15 mouse cellular contexts compared by ENCODE assay signal in genomic region chr2:34915103-34915502, GRCm38 (mm10). TPM values are rescaled to one million over a fixed set of nuclear protein-coding genes. Genes with fewer than 3 reads are reported as not detected.
A peak's percentile ranks its signal among the peaks of the same experiment; 100 is the strongest.
DNase-seq lines count a peak whose midpoint lies in the region; ATAC-seq and TF ChIP-seq lines count a peak whose summit lies in the region.
"Had no signal": no experiment of that assay in that cellular context is flagged by ENCODE, and none has a peak within 500 bp of the region (broad histone marks: within the 10 kb centered on the region; RNA-seq: fewer than 3 reads in every experiment).

No protein-coding gene starts in this region.

- H3K27me3 ChIP-seq in heart, embryonic 11.5 days (ENCODE audit: control insufficient read depth, insufficient read depth, low read length): peaks cover 19% of the 10 kb centered on the region
- peaks cover 11% of the 10 kb centered on the region for H3K27me3 ChIP-seq in kidney, embryonic 15.5 days
- peaks cover 62% of the 10 kb centered on the region for H3K27me3 ChIP-seq in E14TG2a.4 (ENCODE audit: insufficient read depth, low read length)
- H3K27me3 ChIP-seq in intestine, embryonic 15.5 days (replicated peaks): no peaks in the 10 kb centered on the region

- H3K9ac ChIP-seq in heart, embryonic 11.5 days (ENCODE audit: low read depth, low read length): no peak overlapping the region
- H3K9ac ChIP-seq in kidney, embryonic 15.5 days: no peak overlapping the region
- H3K9ac ChIP-seq in intestine, embryonic 15.5 days: no peak overlapping the region
- H3K9ac ChIP-seq: midbrain, embryonic 13.5 days had no signal

- intact Hi-C loops in heart, postnatal 25 days (cut with DNase I): no loop called here

- no peaks in the 10 kb centered on the region for H3K36me3 ChIP-seq in heart, embryonic 11.5 days (ENCODE audit: control insufficient read depth, insufficient read depth, low read length)
- peaks cover under 1% of the 10 kb centered on the region; the same call in 1 of the 2 replicates for H3K36me3 ChIP-seq in kidney, embryonic 15.5 days
- peaks cover 9% of the 10 kb centered on the region; the same call in 1 of the 2 replicates for H3K36me3 ChIP-seq in E14TG2a.4 (ENCODE audit: insufficient read depth, low read length)
- no peaks in the 10 kb centered on the region for H3K36me3 ChIP-seq in intestine, embryonic 15.5 days
- H3K36me3 ChIP-seq: midbrain, embryonic 13.5 days had no signal

- H3K4me2 ChIP-seq in heart, embryonic 11.5 days: no peak overlapping the region; the same call in 1 of the 2 replicates
- peak overlapping the region; percentile 93 for H3K4me2 ChIP-seq in kidney, embryonic 15.5 days
- peak overlapping the region; percentile 88 for H3K4me2 ChIP-seq in intestine, embryonic 15.5 days (replicated peaks)

- H3K4me1 ChIP-seq in heart, embryonic 11.5 days (ENCODE audit: control insufficient read depth, insufficient read depth, low read length): peaks cover 9% of the 10 kb centered on the region
- H3K4me1 ChIP-seq in kidney, embryonic 15.5 days: peaks cover 31% of the 10 kb centered on the region
- peaks cover 35% of the 10 kb centered on the region for H3K4me1 ChIP-seq in E14TG2a.4 (replicated peaks; ENCODE audit: low read depth, low read length)
- 0 out of 2 replicates have a peak, but pooled peaks cover 9% of the 10 kb centered on the region for H3K4me1 ChIP-seq in intestine, embryonic 15.5 days (replicated peaks)

- no peak overlapping the region for H3K4me3 ChIP-seq in heart, embryonic 11.5 days (ENCODE audit: low read depth, low read length)
- peak overlapping the region; percentile 62; the same call in 1 of the 2 replicates for H3K4me3 ChIP-seq in kidney, embryonic 15.5 days (replicated peaks)
- peak overlapping the region; percentile 82; the same call in 1 of the 2 replicates for H3K4me3 ChIP-seq in E14TG2a.4 (replicated peaks; ENCODE audit: low read length)
- H3K4me3 ChIP-seq in intestine, embryonic 15.5 days (replicated peaks): no peak overlapping the region

- H3K9me3 ChIP-seq in heart, embryonic 11.5 days (replicated peaks; ENCODE audit: control insufficient read depth, low read length): no peaks in the 10 kb centered on the region
- H3K9me3 ChIP-seq in kidney, embryonic 15.5 days (replicated peaks): no peaks in the 10 kb centered on the region
- no peaks in the 10 kb centered on the region for H3K9me3 ChIP-seq in E14TG2a.4 (ENCODE audit: low read length)
- no peaks in the 10 kb centered on the region for H3K9me3 ChIP-seq in intestine, embryonic 15.5 days
- H3K9me3 ChIP-seq: midbrain, embryonic 13.5 days had no signal

- 0 out of 2 replicates have a peak, but pooled peaks have one; percentile 4 for TF ChIP-seq CTCF in E14TG2a.4 (conservative IDR thresholded peaks at IDR 0.05; ENCODE audit: low read length)

- no peak for ATAC-seq in heart, embryonic 11.5 days (replicated peaks; ENCODE audit: insufficient number of reproducible peaks, low FRiP score, low TSS enrichment)
- no peak for ATAC-seq in kidney, embryonic 15.5 days (replicated peaks; ENCODE audit: low FRiP score)
- ATAC-seq in intestine, embryonic 15.5 days: no peak
- ATAC-seq: Patski had no signal

- no peak for DNase-seq in heart, postnatal 25 days (ENCODE audit: low spot score)
- no peak for DNase-seq in kidney, postnatal 4 days
- no peak for DNase-seq in Muller cell, postnatal 12 days (ENCODE audit: inconsistent ontology term)
- DNase-seq in ovary, postnatal 36 days (ENCODE audit: low spot score): no peak
- DNase-seq: adrenal gland, adult 2 months; cerebellum, postnatal 36 days; right cerebral cortex, postnatal 14 days had no signal

- peak overlapping the region; percentile 3; the same call in 1 of the 2 replicates for H3K27ac ChIP-seq in heart, embryonic 11.5 days (ENCODE audit: low read depth, low read length)
- H3K27ac ChIP-seq in kidney, embryonic 15.5 days: peak overlapping the region; percentile 63
- peak overlapping the region; percentile 28 for H3K27ac ChIP-seq in intestine, embryonic 15.5 days
- H3K27ac ChIP-seq: midbrain, embryonic 13.5 days had no signal

- 37% methylated on average over 2 of the region's 2 CpGs for WGBS in heart, embryonic 11.5 days (ENCODE audit: insufficient replicate concordance)
- 47% methylated on average over 2 of the region's 2 CpGs for WGBS in kidney, embryonic 15.5 days
- 66% methylated on average over 2 of the region's 2 CpGs for WGBS in intestine, embryonic 15.5 days

RNA-seq across cellular contexts. Expression of gene Phf19, which starts 1.3 kb away (rescaled TPM):
- 2.7 and 5.3 TPM in 2 replicates for polyA plus RNA-seq in heart, embryonic 11.5 days (2014; fragmentation: Nextera tagmentation; extraction: Ambion mirVana)
- total RNA-seq in heart, postnatal 25 days (2021): 1 to 10 TPM in 1 of 2 experiments, under 1 TPM in 1; 0.70 to 1.1 TPM
- 24.6 and 26.3 TPM in 2 replicates for polyA plus RNA-seq in kidney, embryonic 15.5 days (2015; fragmentation: Nextera tagmentation; extraction: Ambion mirVana)
- polyA plus RNA-seq in intestine, embryonic 15.5 days (2015; fragmentation: Nextera tagmentation; extraction: Ambion mirVana): 8.0 TPM in 2 replicates

RNA-seq across cellular contexts. Expression of gene Psmd5, which starts 40.3 kb away (rescaled TPM):
- polyA plus RNA-seq in heart, embryonic 11.5 days (2014; fragmentation: Nextera tagmentation; extraction: Ambion mirVana): 68.0 and 71.6 TPM in 2 replicates
- 10 to 100 TPM; 11.9 to 16.3 TPM for total RNA-seq in heart, postnatal 25 days (2021)
- 116 and 128 TPM in 2 replicates for polyA plus RNA-seq in kidney, embryonic 15.5 days (2015; fragmentation: Nextera tagmentation; extraction: Ambion mirVana)
- 88.7 and 98.0 TPM in 2 replicates for polyA plus RNA-seq in intestine, embryonic 15.5 days (2015; fragmentation: Nextera tagmentation; extraction: Ambion mirVana)

RNA-seq across cellular contexts. Expression of gene Cutal, which starts 40.9 kb away (rescaled TPM):
- polyA plus RNA-seq in heart, embryonic 11.5 days (2014; fragmentation: Nextera tagmentation; extraction: Ambion mirVana): 0.14 TPM in 1 of 2 replicates, not detected in the other
- total RNA-seq in heart, postnatal 25 days (2021): under 1 TPM; 0.57 to 0.98 TPM
- polyA plus RNA-seq in kidney, embryonic 15.5 days (2015; fragmentation: Nextera tagmentation; extraction: Ambion mirVana): 10.1 and 10.9 TPM in 2 replicates
- 5.7 and 6.8 TPM in 2 replicates for polyA plus RNA-seq in intestine, embryonic 15.5 days (2015; fragmentation: Nextera tagmentation; extraction: Ambion mirVana)
- total RNA-seq: hematopoietic stem cell, adult 5-6 weeks; neutrophil, adult 5-6 weeks had no signal

RNA-seq across cellular contexts. Expression of gene Traf1, which starts 46.5 kb away (rescaled TPM):
- polyA plus RNA-seq in heart, embryonic 11.5 days (2014; fragmentation: Nextera tagmentation; extraction: Ambion mirVana): 0.65 and 1.3 TPM in 2 replicates
- total RNA-seq in heart, postnatal 25 days (2021): 1 to 10 TPM; 1.0 to 1.3 TPM
- polyA plus RNA-seq in kidney, embryonic 15.5 days (2015; fragmentation: Nextera tagmentation; extraction: Ambion mirVana): 23.2 and 25.4 TPM in 2 replicates
- polyA plus RNA-seq in intestine, embryonic 15.5 days (2015; fragmentation: Nextera tagmentation; extraction: Ambion mirVana): 2.5 TPM in 2 replicates

Comparison
In these comparisons a context has a peak if more than half of its experiments do, and no peak if none do; other contexts are left out.
1. H3K27ac ChIP-seq: peak in every context shown above with its lines; median percentile 63 in kidney, embryonic 15.5 days; 28 in intestine, embryonic 15.5 days; 3 in heart, embryonic 11.5 days.
2. H3K4me3 ChIP-seq: peak in kidney, embryonic 15.5 days (single experiment) and E14TG2a.4 (single experiment); none in heart, embryonic 11.5 days (single experiment) and intestine, embryonic 15.5 days (single experiment).